Mouse (Mus musculus) gastrocnemius, postnatal 36 days (tissue): Measurements from ENCODE around the gene Rad18. TPM values are rescaled to one million over a fixed set of nuclear protein-coding genes. Genes with fewer than 3 reads are reported as not detected.

Experiments
- total RNA-seq, 2 experiments: library from RNA; stranded (reverse); gene quantifications; 2 replicates each; pipeline ENCODE4 v1.2.3; 2021

Gene Rad18
- total RNA-seq, 2 experiments from 2014 or later: 0.81 to 1.5 TPM

Other genes starting within 250 kb of the Rad18 start
- gene Cav3, start 237.2 kb downstream of the Rad18 start, total RNA-seq: 10 to 100 TPM; 77.5 to 89.4 TPM
- gene Oxtr, start 206.7 kb downstream of the Rad18 start, total RNA-seq: under 1 TPM; 0.07 to 0.08 TPM